Mouse (Mus musculus) brain, adult 2 months (tissue): ENCODE measurements around the gene Mapk3.
"Not testable (repeated sequence)": the region's sequence is repeated elsewhere in the genome, so short reads cannot be mapped to it uniquely, and the experiment has no call there.

Experiments used
- DNase-seq: peaks from one replicate; pipeline ENCODE4 v3.0.0; 2011; ENCODE audit warnings: low read depth, low spot score

The Mapk3 gene

DNA sequence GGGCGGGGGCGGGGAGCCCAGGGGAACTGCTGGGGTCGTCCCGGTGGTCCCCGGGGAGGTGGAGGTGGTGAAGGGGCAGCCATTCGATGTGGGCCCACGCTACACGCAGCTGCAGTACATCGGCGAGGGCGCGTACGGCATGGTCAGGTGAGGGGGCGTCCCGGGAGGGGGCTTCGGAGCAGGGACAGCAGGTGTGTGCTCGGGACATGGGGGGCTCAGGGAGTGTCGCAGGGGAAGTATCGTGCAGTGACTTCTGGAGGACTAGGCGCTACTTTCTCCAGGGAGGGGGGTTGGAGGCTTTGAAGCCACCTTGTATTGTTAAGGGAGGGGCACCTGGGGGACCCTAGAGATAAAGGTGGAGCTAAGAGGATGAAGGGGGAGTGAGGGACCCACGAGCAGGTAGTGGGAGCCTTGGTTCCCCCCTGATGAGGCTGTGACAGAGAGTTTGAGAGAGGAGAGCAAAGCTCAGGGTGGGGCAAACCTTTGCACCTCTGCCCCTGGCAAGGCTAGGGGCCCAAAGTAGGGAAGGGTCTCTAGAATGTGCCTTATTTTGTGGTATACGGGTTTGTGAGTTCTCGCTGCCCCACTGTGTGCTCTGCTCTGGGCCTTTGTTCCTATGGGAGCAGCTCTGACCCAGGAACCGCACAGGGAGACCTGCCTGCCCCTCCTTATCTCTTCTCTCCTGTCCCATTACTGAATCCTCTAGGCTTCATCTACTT lies 430 bp downstream of the Mapk3 start:
- DNase-seq: no peak

DNA sequence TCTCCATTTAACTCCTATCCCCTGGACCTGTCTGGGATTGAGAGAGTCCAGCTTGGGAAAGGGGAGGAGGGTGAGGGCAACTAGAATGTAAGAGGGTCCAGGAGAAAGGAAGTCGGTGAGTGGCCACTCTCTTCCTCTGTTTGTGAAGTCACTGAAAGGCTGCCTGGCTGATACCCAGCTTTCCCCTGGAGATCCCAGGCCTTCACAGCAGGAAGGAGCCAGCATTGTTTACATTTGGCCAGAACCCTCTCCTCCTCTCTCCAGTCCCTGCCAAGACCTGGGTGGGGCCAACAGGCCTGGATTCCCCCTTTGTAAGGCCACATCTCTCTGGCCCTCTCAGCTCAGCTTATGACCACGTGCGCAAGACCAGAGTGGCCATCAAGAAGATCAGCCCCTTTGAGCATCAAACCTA lies 996 bp downstream of the Mapk3 start:
- peak; percentile 88 for DNase-seq

DNA sequence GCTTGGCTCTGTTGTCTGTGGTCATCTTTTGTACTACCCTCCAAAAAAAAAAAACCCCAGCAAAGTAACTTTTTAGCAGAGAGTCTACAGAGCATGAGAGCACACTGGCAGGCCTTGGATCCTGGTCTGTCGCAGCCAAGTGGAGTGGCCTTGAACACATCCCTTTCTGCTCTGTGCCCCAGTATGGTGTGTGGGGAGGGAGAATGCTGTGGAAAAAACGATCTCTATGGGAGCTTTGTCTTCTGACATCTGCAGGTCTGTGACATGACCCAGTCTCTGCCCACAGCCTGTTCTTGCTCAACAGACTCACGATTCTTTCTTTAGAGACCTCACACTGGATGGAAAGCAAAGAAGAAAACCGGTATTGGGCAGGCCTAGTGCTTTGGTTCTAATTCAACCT lies 1.6 kb downstream of the Mapk3 start:
- peak; percentile 84 for DNase-seq

DNA sequence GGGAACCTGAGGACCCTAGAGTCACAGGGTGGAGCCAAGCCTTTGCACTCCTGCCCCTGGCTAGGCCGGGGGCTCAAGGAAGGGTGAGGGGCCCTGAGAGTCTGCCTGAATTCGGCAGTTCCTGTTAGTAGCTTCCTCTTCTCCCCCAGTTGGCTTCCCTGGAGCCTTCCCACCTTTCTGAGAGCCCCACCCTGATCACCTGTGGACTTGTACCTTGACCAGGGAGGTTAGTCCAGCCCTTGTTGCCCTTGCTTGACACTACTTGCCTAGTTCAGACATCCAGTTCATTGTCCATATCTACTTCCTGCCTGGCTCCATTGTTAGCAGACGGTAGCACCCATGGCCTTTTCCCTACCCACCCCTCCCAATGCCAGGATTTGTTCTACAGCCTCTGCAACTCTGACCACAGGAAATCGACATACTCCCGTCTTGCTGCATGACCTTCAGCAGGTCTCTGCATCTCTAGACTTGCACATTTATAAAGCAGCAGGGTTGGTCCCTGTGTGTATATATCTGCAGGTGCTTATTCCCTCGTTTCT lies 2.2 kb downstream of the Mapk3 start:
- DNase-seq: no peak

DNA sequence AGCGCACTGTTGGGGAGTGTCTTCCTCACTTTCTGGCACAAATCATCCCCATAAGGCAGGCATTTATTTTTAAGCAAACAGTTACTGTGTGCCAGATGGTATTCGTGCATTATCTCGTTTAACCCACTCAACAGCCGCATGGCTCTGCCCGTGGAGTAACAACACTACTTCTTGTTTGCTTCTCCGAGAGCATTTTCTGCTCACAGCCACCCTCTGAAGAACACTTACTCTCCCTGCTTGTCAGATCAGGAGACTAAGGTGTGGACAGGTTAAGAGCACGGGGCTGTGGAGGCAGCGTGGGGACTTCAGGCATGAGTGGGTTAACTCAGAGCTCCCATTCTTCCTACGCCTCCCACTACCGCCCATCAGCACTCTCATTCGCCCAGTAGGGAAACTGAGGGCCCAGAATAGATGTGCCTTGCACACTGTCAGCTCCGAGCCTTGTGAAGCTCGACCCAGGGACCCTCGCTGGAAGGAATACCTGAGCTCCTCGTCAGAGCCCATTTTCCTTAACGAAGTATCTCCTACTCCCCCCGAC lies 3.1 kb downstream of the Mapk3 start:
- DNase-seq: peak; percentile 87

DNA sequence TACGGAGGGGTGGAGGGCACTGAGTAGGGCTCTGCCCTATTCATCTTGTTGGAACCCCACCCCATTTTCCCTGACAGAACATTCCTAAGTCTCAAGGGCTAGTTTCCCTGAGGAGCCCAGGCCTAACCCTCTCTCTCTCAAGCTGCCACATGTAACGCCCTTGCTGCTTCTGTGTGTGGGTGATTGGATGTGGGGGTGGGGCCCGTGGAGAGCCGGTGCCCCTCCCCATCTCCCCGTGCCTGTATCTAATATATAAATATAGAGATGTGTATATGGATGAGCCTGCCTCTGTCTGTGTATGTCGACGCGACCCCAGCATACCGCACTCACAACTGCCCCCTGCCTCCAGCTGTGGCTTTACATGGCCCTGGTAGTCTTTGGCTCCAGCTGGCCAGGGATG lies 6.1 kb downstream of the Mapk3 start:
- no peak for DNase-seq

DNA sequence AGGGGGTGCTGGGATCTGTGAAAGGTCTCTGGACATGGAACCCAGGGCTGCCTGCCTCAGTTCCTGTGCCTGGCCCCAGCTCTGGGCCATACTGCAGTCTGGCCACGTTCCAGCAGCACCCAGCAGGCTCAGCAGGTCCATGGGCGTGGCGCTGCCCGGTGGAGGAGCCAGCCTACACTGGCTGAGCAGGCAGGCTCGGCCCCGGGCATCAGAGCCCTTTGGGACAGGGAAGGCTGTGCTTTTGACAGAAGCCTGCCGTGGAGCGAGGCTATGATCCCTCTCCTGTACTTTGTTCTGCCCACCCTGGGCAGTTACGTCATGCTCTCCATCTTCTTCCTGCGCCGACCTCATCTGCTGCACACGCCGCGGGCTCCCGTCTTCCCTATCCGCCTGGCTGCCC lies 6.8 kb downstream of the Mapk3 start, which contains the start of gene Gdpd3:
Gene Gdpd3 (plus strand): TSS at position 134 of the 400 bp plus-strand sequence.
- no peak for DNase-seq

DNA sequence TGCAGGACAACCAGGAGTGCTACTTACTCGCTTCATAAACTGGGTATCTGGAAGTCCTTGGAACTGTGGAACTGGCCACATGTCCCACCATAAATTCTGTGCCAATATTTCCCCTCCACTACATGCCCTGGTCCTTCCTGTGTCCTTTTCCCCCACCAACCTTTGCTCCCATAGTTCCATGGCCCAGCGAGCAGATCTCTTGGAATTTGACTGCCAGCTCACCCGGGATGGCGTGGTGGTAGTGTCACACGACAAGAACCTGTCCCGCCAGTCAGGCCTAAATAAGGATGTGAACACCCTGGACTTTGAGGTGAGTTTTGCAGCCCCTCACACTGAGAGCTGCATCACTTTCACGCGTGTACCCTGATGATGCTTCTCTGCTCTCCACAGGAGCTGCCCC lies 7.6 kb downstream of the Mapk3 start:
- DNase-seq: no peak

DNA sequence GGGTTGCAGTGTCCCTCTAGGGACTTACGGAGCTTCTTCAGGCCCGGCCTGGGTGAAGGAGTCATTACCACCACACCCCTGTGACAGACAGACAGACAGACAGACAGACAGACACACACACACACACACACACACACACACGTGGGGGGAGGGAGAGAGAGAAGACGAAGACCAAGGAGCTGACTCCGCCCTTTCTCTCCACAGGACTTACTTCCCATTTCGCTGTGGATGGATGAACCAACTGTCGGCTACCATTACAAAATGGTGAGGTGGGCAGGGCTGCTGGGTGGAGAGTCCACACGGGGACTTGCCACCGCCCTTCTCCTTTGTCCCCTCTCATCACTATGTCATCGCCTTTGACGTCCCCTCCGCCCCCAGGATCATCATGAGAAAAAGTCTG lies 11.4 kb downstream of the Mapk3 start:
- DNase-seq: no peak

DNA sequence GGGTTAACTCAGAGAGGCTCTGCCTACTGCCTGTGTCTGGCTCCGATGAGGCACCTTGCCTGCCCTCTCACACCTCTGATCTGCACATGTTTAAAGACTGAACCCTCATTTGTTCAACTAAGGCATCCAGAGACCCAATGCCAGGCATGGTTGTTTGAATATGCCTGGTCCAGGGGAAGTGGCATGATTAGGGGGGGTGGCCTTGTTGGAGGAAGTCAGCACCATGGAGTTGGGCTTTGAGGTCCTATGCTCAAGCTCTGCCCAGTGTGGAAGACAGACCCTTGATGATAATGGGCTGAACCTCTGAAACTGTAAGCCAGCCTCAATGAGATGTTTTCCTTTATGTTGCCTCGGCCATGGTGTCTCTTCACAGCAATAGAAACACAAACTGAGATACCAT lies 13.9 kb downstream of the Mapk3 start:
- no peak for DNase-seq

DNA sequence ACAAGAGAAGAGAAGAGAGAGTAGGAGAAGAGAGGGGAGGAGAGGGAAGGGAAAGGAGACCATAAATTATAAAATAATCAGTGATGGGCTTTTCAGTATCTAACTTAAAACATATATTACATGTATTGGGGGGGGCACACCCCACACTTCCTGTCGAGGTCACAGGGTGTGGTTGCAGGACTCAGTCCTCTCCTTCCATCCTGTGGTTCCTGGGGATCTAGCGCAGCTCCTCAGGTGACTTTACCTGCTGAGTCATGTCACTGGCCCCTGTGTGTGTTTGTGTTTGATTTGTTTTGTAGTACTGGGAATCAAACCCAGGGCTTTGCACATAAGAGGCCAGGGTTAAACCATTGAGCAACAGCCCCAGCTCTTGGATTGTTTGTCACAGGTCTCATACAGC lies 15.1 kb downstream of the Mapk3 start:
- no peak for DNase-seq

DNA sequence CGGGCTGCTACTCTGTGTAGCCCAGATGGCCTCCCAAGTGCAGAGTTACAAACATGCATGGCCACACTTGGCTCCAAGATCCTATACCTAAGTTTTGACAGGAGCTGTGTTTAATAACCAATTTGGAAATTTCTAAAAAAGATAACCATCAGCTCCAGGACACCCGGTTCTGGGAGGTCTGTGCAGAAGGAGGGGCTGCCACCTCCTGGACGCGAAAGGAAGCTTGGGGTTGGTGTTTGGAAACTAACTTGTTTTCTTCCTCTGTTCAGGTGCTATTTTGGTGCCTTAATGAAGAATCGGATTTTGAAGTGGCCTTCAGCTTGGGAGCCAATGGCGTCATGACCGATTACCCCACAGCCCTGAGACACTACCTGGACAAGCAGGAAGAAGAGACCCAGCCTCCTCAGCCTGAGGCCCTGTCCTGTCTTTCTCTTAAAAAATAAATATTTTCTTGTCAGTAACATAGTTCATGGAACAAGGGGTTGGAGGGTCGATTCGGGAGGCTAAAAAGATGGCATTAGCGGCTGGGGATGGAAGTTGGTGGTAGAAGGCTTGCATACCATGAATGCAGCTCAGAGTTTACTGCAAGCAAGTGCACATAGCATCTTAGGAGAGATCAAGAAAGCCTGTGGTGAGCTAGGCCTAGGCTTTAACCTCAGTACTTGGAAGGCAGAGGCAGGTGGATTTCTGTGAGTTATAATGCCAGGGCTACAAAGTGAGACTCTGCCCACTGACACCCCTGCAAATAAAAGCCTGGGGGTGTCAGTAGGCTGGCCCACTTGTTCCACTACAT lies 16.0 kb downstream of the Mapk3 start:
- no peak for DNase-seq

DNA sequence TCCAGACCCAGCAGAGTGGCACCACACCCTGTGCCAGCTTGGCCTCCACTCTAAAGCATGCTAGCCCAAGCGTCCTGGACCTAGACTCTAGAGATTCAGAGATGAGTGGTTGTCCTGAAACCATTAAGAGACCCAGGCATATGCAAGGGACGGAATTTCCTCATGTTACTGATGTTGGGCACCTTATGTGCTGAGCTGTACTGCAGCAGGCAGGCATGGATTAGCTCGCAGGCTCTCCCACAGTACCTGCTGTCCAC lies 16.5 kb downstream of the Mapk3 start:
- DNase-seq: no peak

DNA sequence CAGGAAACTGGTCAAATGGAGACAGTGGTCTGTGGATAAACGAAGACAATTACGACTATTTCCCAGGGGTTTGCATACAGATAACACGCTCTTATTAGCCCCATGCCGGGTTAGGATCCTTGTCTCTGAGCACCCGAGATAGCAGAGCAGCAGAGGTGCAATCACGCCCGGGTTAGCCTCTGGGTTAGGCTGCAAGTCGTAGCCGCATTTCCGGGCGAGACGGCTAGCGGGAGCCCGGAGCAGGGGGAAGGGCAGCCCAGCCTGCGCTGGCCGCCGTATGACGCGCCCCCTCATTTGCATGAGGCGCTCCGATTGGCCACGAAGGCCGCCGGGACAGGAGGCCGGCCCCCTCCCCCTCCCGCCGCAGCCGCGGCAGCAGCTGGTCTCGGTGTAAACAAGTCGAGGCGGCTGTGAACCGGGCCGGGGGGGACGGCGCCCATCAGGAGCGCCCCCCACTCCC lies 17.2 kb downstream of the Mapk3 start, which contains the start of gene Ypel3:
Gene Ypel3 (plus strand): TSS at position 358 of the 460 bp plus-strand sequence.
- DNase-seq: peak; percentile 98

DNA sequence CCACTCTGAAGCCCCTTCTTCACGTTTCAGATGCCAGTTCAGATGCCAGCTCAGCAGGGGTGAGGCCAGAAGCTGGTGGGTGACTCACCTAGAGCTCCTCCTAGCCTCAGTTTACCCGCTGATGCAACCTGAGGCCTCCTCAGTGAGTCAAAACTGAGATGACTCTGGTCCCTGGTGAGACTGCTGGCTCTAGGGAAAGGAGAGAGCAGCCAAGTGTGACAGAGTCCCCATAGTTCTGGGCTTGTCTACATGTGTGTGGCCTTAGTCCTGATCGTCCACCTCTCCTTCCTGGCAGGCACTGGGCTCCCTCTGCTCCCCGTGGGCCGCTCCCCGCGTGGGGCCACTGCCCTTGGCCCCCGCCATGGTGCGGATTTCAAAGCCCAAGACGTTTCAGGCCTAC lies 18.1 kb downstream of the Mapk3 start:
- DNase-seq: peak; percentile 68

DNA sequence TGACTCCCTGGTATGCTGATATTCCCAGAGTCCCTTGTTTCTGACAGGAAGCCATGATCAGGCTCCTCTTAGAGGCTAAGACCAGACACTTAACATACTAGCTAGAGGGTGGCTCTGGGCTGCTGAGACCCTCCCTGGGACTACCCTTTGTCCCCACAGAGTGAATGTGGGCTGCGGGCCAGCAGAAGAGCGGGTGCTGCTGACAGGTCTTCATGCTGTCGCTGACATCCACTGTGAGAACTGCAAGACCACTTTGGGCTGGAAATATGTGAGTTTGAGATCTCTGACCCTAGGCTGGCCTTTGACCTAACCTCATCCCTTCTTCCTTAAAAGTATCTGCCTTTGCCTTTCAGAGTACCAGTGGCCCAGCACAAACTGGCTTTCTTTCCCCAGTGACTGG lies 18.7 kb downstream of the Mapk3 start:
- no peak for DNase-seq

DNA sequence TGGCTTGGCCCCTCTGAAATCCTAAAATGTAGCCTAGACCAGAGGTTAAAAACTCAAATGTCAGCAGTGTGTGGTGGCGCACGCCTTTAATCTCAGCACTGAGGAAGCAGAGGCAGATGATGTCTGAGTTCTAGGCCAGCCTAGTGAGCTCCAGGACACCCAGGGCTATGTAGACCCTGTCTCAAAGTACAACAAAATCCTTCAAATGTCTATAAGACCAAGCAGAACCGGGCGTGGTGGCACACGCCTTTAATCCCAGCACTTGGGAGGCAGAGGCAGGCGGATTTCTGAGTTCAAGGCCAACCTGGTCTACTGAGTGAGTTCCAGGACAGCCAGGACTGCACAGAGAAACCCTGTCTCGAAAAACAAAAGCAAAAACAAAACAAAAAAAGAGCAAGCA lies 19.7 kb downstream of the Mapk3 start:
- not testable (repeated sequence) for DNase-seq

DNA sequence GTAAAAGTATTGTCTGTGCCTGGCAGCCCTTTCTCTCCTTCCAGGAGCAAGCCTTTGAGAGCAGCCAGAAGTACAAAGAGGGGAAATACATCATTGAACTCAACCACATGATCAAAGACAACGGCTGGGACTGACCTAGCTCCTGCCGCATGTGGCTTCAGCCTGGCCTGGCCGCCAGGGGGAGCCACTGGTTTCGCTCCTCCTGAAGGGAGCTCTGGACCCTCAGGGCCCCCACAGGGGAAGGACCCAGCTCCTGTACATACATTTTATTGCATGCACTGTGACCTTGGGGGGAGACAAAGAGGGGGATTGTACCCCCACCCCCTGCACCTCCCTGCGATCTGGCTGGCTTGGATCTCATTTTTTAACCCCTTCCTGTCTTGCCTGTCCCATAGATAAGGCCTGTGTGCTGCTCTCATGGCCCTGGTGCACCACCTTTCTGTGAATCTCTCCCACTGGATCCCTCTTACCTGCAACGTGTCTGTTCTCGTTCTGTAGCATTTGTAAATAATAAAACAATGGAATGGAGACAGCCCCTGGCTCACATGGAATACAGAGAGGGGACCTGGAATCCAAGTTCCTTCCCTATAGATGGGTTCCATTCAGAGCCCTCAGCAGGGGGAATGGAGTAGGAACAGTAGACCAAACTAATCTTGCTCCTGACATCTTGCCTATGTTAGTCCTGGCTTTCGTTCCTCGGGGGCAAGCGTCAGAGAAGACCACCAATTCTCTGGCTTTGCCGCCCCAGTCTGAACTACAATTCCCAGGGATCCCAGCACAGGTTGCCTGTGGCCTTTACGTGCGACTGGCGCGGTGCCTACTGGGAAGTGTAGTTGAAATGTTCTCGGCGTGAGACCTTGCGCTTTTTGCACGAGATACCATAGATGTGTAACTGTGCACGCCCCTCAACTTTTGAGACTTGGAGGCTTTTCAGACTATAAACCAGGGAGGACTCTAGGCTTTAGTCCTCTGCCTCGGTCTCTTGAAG lies 20.9 kb downstream of the Mapk3 start:
- peak; percentile 94 for DNase-seq

DNA sequence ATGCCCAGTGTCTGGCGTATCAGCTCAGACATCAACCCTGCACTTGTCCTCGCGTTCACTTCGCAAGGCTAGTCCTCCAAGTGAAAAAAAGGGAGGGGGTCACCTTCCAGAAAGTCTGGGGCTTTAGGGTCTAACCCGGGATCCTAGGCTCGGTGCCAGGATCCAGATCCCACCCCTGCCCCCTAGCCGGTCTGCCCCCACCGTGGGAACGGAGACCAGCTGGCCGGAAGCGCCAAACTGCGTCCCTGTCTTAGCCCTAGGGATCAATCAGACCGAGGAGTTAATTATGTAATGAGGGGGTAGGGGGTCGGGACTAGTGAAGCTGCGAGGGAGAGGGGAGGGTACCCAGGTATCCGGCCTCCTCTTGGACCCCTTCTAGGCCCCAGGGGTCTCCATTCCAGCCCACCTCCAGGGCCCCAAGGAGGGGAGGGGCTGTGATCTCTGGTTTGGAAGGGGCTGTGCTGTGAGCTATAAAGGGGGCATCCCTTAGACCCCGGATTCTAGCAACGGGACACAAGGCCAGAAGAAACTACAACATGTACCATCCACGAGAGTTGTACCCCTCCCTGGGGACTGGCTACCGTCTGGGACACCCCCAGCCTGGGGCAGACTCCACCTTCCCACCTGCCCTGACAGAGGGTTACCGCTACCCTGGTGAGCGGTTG lies 21.7 kb downstream of the Mapk3 start, which contains the start of gene Tbx6:
Gene Tbx6 (plus strand): TSS at position 513 of the 665 bp plus-strand sequence.
- DNase-seq: no peak

DNA sequence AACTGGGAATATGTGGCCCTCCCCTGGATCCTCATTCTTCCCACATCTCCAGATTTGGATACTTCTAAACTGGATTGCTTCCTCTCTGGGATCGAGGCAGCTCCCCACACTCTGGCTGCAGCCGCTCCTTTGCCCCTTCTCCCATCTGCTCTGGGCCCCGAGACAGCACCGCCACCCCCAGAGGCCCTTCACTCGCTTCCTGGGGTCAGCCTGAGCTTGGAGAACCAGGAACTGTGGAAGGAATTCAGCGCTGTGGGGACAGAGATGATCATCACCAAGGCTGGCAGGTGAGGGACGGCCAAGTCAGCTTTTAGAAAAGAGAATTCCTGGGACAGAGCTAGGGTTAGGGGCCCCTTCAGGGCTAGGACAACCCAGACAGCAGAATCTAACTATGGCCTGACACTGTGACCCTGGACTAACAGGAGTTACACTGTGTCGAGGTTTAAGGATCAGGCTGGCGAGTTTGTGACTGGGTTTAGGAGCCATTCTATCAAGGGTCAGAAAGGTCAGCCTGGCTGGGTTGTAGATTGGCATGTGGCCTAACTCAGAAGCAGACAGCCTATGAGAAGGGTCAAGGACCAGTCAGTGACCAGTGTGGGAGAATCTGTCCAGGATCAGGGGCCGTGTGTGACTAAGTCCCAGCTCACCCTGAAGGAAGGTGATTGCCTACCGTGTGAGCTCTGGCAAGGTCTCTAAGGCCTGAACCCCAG lies 22.4 kb downstream of the Mapk3 start:
- no peak for DNase-seq
